Mouse (Mus musculus): ENCODE results near the gene Igsf6. TPM values are rescaled to one million over a fixed set of nuclear protein-coding genes. Genes with fewer than 3 reads are reported as not detected.
A peak's percentile ranks its signal among the peaks of the same experiment; 100 is the strongest.
"Not testable (repeated sequence)": the region's sequence is repeated elsewhere in the genome, so short reads cannot be mapped to it uniquely, and the experiment has no call there.

The Igsf6 gene
- polyA plus RNA-seq, 1 experiment: 0.36 TPM

DNA sequence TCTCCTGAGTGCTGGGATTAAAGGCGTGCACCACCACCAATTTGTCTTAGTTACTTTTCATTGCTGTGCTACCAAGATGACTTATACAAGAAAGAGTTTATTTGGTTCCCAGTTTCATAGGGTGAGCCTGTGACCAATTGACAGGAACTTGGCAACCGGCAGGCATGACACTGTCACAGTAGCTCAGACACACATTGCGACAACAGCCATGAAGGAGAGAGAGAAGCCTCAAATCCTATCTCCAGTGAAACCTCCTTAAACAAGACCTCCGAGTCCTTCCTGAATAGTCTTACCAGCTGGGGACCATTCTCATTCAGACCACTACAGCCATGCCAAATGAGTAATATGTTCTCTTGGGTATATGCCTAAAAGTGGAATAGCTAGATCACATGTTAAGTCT lies 21.3 kb downstream of the Igsf6 start:
- TF ChIP-seq POLR2A (IDR thresholded peaks at IDR 0.05; ENCODE audit: borderline replicate concordance, extremely low read depth, insufficient read depth, insufficient read length, poor library complexity, severe bottlenecking): no peak
- TF ChIP-seq CTCF (IDR thresholded peaks at IDR 0.05; ENCODE audit: borderline replicate concordance, extremely low read depth, insufficient read depth, insufficient read length): no peak
- DNase-seq (ENCODE audit: low read depth): no peak

DNA sequence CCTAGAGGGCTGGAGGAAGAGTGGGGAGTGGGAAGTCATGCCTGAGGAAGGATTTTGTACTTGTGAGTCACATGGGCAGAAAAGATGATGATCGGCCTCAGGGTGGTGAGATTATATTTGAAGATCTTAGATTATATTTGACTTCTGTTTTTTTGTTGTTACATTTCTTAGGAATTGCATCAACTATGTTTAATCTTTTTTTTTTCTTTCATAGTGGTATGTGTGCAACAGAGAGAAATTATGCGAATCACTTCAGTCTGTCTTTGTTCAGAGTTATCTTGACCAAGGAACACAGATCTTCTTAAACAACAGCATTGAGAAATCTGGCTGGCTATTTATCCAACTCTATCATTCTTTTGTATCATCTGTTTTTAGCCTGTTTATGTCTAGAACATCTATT lies 26.7 kb downstream of the Igsf6 start:
- no peak for TF ChIP-seq CTCF (IDR thresholded peaks at IDR 0.05; ENCODE audit: borderline replicate concordance, extremely low read depth, insufficient read depth, insufficient read length)
- no peak for TF ChIP-seq POLR2A (IDR thresholded peaks at IDR 0.05; ENCODE audit: borderline replicate concordance, extremely low read depth, insufficient read depth, insufficient read length, poor library complexity, severe bottlenecking)
- no peak for DNase-seq (ENCODE audit: low read depth)

DNA sequence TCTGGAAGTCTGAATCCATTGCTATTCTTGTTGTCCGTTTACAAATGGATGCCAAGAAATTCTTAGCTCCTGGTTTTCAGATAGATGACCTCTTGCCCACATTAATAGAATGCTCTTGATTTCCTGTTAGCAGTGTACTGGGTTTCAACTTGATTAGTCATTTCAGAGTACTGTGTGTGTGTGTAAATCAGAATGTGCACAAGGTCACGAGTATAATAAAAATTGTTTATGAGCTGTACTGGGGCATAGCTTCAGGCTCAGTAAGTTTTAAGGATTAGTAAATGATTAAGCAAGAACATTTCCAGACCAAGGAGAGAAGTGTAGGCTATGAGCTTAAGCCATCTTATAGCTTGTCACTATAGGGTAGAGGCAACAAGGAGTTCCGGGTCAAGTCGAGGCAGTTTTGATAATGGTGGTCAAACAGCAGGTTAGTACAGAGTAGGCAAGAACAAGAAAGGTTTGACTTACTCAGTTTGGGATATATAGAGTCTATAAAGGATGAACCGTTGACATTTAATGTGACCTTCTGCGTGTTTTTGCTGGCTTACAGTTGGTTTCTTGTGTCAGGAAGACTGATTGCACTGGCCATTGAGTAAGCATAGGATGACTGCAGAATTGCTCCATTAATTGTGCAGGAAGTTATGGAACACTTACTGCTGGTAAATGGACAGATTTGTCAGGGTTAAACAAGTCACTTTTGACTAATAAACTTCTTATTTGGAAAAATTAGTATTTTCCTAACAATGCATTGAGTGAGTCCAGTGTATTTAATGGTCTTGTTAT lies 28.5 kb downstream of the Igsf6 start:
- TF ChIP-seq CTCF (IDR thresholded peaks at IDR 0.05; ENCODE audit: borderline replicate concordance, extremely low read depth, insufficient read depth, insufficient read length) (no peak), POLR2A (IDR thresholded peaks at IDR 0.05; ENCODE audit: borderline replicate concordance, extremely low read depth, insufficient read depth, insufficient read length, poor library complexity, severe bottlenecking) (no peak)
- DNase-seq (ENCODE audit: low read depth): no peak

DNA sequence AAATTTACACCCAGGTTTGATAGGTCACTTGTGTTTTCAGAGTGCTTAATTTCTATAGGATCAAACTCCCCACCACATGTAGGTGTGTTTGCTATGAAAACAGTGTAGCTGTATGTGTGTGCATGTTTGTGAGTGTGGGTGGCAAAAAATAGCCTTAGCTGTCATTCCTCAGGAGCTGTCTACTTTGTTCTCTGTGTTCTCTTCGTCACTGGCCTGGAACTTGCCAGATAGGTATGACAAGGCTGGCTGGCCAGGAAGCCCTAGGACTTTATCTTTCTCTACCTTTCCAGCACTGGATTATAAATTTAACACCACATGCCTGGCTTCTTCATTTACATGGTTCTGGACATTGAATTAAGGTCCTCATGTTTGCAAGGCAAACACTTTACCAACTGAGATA lies 30.1 kb downstream of the Igsf6 start:
- TF ChIP-seq POLR2A (IDR thresholded peaks at IDR 0.05; ENCODE audit: borderline replicate concordance, extremely low read depth, insufficient read depth, insufficient read length, poor library complexity, severe bottlenecking) (no peak), CTCF (IDR thresholded peaks at IDR 0.05; ENCODE audit: borderline replicate concordance, extremely low read depth, insufficient read depth, insufficient read length) (no peak)
- no peak for DNase-seq (ENCODE audit: low read depth)

DNA sequence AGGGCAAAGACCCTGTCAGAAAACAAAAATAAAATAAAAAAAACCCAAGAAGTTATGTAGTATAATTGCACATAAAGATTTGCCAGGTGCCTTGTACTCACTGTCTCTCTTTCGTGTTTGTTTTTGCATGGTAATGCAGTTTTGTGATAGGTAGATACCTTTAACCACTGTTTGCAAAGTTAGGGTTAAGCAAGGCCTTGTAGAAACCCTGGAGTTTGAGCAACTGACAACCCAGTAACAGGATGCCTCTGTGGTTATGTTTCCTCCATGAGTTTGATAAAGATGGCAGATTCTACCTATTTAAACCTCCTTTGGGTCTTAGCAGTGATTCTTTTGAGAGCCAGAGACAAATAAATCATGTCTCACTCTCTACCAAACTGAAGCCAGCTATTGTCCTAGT lies 30.9 kb downstream of the Igsf6 start:
- TF ChIP-seq POLR2A (IDR thresholded peaks at IDR 0.05; ENCODE audit: borderline replicate concordance, extremely low read depth, insufficient read depth, insufficient read length, poor library complexity, severe bottlenecking): no peak
- TF ChIP-seq CTCF (IDR thresholded peaks at IDR 0.05; ENCODE audit: borderline replicate concordance, extremely low read depth, insufficient read depth, insufficient read length): no peak
- no peak for DNase-seq (ENCODE audit: low read depth)

DNA sequence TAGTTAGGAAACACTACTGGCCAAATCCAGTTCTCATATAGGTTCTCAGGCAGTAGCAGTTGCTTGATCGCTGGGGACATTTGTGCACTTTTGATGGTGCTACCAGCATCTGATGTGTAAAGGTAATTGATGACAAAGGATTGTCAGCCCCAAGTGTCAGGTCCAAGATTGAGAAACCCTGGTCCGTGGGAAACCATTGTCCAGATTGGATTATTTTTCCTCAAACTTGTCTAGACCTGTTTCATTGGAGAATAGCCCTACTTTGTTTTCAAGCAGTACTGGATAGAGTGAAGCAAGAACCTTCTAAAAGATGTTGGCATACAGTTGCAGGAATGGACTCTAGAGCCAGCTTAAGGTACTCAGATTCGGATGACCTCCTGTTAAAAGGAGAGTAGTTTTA lies 31.4 kb downstream of the Igsf6 start:
- TF ChIP-seq POLR2A (IDR thresholded peaks at IDR 0.05; ENCODE audit: borderline replicate concordance, extremely low read depth, insufficient read depth, insufficient read length, poor library complexity, severe bottlenecking): no peak
- no peak for TF ChIP-seq CTCF (IDR thresholded peaks at IDR 0.05; ENCODE audit: borderline replicate concordance, extremely low read depth, insufficient read depth, insufficient read length)
- no peak for DNase-seq (ENCODE audit: low read depth)

DNA sequence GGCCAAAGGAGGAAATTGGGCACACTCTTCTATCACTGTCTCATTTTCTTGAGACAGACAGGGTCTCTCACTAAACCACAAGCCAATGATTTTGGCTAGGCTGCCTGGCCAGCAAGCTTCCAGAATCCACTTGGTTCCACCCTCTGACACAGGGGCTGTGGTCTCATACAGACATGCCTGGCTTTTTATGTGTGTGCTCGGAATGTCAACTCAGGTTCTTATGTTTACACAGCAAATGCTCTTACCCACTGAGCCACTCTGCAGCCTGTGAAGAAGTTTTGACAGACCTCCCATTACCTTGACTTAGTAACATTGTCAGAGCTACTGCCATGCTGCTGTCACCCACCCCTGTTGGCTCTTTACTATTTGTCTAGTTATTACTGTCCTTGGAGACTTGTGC lies 32.4 kb downstream of the Igsf6 start:
- TF ChIP-seq POLR2A (IDR thresholded peaks at IDR 0.05; ENCODE audit: borderline replicate concordance, extremely low read depth, insufficient read depth, insufficient read length, poor library complexity, severe bottlenecking): no peak
- no peak for TF ChIP-seq CTCF (IDR thresholded peaks at IDR 0.05; ENCODE audit: borderline replicate concordance, extremely low read depth, insufficient read depth, insufficient read length)
- no peak for DNase-seq (ENCODE audit: low read depth)

DNA sequence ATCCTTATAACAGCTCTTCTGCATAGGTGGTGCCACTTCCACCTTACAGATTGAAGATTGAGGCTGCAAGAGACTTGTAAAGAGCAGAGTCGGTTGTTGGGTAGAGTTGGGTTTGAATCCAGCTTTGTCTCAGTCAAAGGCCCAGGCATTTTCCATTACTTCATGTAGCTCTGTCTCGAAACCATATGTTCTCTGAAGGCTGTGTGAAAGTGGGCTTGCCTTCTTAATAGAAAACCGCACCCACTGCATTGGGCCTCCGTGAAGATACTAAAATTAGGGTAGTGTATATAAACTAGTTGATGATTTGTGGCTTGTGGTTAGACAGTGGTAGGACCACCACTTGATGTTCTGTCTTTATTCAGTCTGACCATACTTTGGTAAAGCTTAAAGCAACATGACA lies 33.8 kb downstream of the Igsf6 start:
- no peak for DNase-seq (ENCODE audit: low read depth)
- TF ChIP-seq CTCF (IDR thresholded peaks at IDR 0.05; ENCODE audit: borderline replicate concordance, extremely low read depth, insufficient read depth, insufficient read length) (no peak), POLR2A (IDR thresholded peaks at IDR 0.05; ENCODE audit: borderline replicate concordance, extremely low read depth, insufficient read depth, insufficient read length, poor library complexity, severe bottlenecking) (no peak)

DNA sequence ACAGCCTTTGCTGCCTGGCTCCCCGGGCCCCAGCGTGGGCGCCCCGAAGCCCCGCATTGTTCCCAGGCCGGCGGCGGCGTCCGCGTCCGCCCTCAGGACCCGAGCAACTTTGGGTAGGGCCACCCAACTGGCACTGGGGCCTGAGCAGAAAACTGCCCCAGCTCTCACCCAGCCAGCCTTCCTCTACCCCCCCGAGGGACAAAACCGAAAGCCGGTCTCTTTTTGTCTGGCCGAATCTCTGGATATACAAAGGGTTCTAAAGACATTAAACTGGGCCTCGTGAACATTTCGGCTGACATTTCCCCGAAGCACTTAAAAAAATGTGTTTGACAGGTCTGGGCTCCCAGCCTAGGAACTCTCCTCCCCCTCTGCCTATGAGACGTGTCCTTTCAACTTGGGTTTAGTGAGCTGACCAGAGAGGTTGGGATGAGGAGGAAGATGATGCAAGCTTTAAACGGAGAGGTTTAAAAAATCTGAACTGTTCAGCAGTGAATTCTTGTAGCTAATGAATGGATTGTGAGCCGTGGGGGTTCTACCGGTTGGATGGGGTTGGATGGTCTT lies 39.1 kb downstream of the Igsf6 start:
- DNase-seq (ENCODE audit: low read depth): peak; percentile 79
- no peak for TF ChIP-seq POLR2A (IDR thresholded peaks at IDR 0.05; ENCODE audit: borderline replicate concordance, extremely low read depth, insufficient read depth, insufficient read length, poor library complexity, severe bottlenecking)
- no peak for TF ChIP-seq CTCF (IDR thresholded peaks at IDR 0.05; ENCODE audit: borderline replicate concordance, extremely low read depth, insufficient read depth, insufficient read length)

DNA sequence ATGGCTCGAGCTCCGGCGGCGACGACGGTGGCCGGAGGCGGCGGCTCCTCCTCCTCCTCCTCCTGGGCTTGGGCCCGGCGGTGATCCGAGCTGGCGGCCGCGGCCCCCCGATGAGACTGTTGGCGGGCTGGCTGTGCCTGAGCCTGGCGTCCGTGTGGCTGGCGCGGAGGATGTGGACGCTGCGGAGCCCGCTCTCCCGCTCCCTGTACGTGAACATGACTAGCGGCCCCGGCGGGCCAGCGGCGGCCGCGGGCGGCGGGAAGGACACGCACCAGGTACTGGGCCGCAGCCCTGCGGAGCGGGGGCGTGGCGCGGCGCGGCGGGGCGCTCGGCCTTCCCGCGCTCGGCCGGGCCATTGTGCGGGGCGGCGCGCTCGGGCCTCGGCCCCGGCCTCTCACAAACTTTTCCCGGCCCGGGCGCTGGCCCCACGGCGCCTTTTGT lies 39.7 kb downstream of the Igsf6 start:
- TF ChIP-seq POLR2A (IDR thresholded peaks at IDR 0.05; ENCODE audit: borderline replicate concordance, extremely low read depth, insufficient read depth, insufficient read length, poor library complexity, severe bottlenecking): peak; percentile 35
- TF ChIP-seq CTCF (IDR thresholded peaks at IDR 0.05; ENCODE audit: borderline replicate concordance, extremely low read depth, insufficient read depth, insufficient read length): no peak
- DNase-seq (ENCODE audit: low read depth): no peak

DNA sequence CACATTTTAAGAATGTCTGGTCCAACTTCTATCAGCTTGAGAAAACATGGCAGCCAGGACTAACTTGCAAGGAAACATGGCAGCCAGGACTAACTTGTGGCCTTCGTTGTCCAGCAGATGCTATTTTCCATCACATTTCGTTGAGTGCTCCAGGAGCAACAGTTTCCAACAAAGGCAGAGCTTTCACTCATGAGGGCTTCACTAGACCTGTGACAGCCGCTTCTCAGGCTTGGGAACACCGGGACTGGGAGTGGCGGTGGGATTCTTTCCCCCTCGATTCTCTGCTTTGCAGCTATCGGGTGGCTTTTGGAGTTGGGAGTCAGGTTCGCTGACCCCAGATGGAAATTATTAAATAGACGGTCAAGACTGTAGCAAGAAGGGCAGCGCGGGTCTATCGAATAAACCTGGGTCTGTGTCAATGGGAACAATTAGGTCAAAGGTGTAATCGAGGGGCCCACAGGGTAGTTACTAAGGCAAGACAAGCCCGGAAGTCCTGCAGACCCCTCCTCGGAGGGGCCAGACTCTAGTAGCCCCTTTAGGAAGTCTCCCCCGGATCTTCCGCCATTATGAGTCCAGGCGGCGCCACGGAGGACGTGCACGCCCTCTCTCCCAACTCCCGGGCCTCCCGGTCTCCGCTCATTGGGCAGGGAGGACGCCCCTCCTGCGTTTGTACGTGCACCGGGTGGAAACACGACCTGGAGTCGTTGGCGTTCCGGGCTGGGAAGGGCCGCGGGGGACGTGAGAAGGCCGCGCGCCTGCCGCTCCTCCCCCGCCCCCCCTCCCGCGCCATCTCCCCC lies 40.3 kb downstream of the Igsf6 start, which contains the start of gene Mettl9:
Gene Mettl9, plus strand, starts transcription at position 590 of the 797 bp plus-strand sequence.
- TF ChIP-seq CTCF (IDR thresholded peaks at IDR 0.05; ENCODE audit: borderline replicate concordance, extremely low read depth, insufficient read depth, insufficient read length): no peak
- peak; percentile 73; the same call in 1 of the 2 replicates for TF ChIP-seq POLR2A (IDR thresholded peaks at IDR 0.05; ENCODE audit: borderline replicate concordance, extremely low read depth, insufficient read depth, insufficient read length, poor library complexity, severe bottlenecking)
- peak; percentile 99 for DNase-seq (ENCODE audit: low read depth)

DNA sequence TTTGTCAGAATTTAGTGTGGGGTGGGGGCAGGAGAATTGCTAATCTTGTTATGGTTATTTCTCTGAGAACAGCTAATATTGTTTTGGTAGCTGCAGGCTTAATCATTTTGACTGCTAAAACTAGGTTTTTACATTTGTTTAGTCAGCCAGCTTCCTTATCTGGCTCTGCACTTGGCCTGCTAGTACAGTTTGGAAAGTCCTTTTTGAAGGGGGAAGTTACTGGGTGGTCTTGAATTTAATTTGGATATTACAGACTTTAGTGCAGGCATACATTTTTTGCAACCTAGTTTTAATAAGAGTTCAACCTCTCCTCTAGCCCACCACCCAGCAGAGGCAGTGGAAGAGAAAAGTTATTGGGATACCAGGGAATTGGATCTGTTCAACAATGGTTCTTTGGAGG lies 44.4 kb downstream of the Igsf6 start:
- DNase-seq (ENCODE audit: low read depth): not testable (repeated sequence)
